Mouse (Mus musculus): ENCODE measurements around the gene Ahsa2.
"Not testable (repeated sequence)": the region's sequence is repeated elsewhere in the genome, so short reads cannot be mapped to it uniquely, and the experiment has no call there.

Gene Ahsa2

DNA sequence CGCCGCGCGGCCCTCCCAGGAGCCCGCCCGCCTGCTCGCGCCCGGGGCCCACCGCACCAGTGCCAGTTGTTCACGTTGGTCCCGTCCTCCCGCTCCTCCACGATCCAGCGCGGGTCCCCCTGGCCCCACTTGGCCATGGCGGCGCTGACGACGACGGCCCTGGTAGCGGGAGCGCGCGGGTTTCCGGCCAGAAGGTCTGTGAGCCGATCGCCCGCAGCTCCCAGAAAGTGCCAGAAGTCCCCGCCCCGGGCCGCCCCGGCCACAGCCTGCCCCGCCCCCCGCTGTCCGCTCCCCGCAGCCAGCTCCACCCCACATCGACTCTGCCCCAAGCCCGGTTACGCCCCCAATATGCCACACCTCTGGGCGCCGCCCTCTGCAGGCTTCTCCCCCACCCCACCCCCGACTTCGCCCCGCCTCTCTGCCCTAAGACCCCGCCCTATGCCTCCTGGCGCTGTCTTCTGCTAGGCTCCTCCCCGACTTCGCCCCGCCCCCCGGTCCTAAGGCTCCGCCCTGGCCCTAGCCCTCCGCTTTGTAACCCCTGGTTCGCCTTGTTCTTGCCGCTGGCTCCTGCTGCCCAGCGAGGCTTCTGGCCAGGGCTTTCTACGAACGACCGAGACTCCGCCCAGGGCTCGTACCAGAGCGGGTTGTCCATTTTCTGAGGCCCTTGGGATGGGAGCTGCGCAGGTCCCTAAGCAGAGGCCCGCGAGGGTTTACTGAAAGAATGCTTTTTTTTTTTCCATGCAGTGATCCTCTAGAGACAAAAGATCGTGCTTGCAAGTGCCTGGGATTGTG is at the start of gene Ahsa2:
Gene Ahsa2, minus strand, starts transcription at position 313 of the 792 bp plus-strand sequence.
- peak; percentile 87 for DNase-seq (ENCODE audit: low read depth, low spot score)

DNA sequence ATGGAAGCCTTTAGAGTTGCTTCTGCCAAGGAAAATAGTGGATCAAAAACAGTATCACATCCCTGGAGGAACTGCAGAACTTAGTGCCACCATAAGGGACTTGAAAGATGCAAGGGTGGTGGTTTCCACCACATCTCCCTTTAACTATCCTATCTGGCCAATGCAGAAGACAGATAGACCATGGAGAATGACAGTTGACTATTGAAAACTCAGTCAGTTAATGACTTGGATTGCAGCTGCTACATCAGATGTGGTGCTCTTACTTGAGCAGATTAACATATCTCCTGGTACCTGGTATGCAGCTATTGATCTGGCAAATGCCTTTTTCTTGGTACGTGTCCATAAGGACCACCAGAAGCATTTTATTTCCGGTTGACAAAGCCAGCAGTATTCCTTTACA is 39.6 kb upstream of the Ahsa2 start:
- no peak for DNase-seq (ENCODE audit: low read depth, low spot score)

DNA sequence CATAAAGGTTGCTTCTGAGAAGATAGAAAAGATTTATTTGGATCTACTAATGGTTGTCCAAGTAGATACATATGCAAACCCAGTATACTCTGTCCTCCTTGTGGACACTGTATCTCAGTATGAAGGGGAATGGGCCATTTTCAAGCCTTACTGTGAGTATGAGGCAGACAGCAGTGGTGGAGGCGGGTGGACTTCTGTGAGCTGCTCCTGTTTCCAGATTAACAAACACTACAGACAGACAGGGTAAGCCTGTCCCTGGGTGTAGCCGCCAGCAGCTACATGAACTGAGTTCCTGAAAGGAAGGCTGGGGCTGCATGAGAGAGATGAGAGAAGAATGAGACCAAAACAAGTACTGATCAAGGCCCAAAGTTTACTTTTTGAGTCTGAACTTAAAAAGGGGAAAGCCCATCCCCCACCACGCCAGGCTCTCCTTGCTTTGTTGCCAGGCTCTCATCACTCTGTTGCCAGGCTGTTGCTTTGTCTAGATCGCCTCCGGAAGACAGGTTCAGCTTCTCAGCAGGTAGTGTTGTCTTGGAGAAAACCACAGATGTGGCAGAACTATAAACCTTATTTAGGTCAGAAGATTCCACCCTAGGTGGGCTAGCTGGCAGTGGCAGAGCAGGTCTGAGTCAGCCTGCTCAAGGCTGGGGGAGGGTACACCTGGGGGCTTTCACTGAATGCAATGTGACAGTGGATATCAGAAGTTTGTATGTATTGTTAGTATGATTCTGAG is 22.8 kb upstream of the Ahsa2 start, which contains the start of gene 1700093K21Rik:
Gene 1700093K21Rik, minus strand, starts transcription at position 683 of the 733 bp plus-strand sequence.
- DNase-seq (ENCODE audit: low read depth, low spot score): no peak

DNA sequence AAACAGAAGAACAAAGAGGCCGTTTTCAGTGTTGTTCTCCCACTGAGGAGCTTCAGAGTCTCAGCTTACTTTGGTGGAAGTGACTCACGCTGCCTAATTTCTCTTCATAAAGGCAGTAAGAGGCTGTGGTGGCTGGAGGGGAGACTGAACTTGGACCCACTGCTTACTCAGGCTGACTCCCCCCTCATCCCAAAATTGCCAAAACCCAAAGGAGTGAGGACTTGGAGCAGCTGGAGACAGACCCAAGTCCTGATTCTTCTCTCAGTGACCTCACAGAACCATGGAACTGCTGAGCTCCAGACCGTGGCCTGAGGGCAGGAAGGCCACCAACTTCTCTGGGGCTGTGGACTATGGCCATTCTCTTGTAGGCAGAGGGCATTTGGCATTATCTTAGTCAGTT is 21.2 kb upstream of the Ahsa2 start:
- no peak for DNase-seq (ENCODE audit: low read depth, low spot score)

DNA sequence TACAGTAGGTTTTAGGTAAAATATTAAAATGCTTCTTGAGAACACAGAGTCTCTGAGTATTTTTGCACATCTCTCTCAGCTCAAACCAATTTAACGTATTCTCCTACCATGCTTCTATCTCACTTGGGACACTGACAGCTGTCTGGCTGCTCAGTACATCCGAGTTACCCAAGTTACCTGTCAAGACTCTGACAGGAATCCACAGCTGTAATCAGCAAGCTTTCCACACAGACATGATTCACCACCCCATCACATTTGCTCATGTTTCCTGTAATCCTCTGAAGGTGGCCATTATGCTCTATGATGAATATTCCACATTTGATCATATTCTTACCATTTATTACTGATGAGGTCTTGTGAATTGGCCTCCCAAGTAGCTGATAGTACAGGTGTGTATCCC is 17.5 kb upstream of the Ahsa2 start:
- no peak for DNase-seq (ENCODE audit: low read depth, low spot score)

DNA sequence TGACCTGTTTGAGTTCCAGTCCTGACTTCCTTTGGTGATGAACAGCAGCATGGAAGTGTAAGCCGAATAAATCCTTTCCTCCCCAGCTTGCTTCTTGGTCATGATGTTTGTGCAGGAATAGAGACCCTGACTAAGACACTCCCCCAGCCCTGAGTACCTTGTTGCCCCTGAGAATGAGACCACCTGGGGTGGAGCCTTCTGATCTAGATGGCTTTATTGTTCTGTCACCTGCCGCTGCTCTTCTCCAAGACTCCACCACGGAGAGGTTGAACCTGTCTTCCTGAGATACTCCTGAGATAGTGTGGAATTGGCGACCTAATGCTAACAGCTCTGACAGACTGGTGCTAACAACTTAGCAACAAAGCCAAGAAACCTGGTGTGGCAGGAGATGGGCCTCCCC is 17.0 kb upstream of the Ahsa2 start:
- not testable (repeated sequence) for DNase-seq (ENCODE audit: low read depth, low spot score)

DNA sequence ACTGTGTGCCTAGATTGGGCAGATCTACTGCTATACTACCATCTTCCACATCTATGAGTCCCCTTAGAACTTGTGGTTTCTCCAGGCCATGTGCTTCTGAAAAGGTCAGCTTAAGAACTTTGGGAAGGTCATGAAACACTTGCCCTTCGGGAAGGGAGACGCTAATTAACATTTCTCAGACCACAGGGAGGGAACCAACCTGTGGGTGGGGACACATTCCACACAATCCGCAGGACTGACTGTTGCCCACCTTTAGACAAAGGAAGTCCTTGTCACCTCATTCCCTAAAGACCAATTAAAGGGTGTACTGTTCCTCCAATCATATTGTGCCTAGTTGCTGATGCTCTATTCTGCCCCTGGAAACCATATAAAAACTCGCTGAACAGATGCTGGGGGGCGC is 7.0 kb upstream of the Ahsa2 start:
- DNase-seq (ENCODE audit: low read depth, low spot score): not testable (repeated sequence)

DNA sequence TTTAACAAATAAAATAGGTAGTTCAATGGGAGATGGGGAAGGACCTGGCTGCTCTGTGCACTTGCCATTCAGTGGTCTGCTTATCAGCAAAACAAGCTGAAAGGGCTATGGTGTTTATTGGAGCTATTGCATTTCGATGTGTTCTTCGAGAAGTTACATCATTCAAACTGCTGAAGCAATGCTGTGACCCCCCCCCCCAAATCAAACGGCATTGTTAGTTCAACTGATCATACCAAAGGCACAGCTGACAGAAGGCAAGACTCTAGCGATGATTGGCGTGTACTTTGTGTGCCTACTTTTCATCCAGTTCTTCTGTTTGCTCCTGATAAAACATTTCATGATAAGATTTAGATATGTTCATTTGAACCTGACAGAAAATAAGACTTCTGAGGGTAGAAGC is 779 bp upstream of the Ahsa2 start:
- no peak for DNase-seq (ENCODE audit: low read depth, low spot score)

DNA sequence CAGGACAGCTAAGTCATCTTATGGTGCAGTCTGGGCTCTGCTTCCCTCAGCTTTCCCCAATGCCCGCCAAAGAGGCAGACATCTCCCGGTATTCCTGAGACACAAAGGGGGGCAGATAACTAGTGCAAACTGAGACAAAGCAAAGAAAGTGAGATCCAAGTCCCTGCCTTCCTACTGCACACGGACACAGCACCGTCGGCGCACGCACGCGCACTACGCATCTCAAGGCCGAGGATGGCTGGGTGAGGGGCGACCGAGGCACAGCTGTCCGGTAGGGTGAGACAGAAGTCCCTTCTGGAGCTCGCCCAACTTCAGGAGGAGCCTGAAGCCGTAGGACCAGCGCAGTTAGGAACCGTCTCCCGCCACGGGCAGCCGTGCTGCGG is 504 bp downstream of the Ahsa2 start:
- peak; percentile 50 for DNase-seq (ENCODE audit: low read depth, low spot score)

DNA sequence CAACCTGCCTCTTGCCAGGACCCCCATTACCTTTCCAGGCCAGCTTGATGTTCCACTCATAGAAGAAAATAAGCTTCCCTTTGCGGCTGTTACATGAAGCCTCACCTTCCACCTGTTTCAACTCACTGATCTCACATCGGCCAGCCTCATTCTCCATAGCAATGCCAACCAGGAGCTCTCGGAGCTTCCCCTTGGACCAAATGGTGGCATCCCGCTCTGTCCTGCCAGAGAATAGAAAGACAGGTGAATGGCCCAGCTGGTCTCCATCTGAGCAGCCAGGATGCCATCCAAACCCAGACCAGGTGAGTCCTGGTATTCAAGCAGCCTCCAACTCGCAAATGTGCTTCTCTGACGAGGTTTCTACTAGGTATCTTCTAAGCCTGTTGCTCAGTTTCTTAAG is 1.2 kb downstream of the Ahsa2 start:
- no peak for DNase-seq (ENCODE audit: low read depth, low spot score)

DNA sequence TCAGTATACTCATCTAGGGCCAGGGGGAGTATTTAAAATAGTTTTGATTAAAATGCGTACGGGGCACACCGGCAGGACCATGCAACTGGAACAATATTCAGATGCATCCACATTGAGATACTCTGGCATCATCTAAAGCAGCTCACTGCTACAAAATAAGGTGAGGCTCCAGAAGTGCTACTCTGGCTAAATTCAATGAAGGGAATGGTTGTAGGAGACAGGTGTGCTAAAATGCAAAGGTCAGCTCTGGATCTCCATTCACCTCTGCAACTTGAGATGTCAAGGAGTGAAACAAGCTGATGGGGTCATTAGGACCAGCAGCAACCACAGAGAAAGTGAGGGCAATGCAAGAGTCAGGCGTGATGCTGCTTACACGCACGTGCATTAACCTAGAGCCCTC is 2.6 kb downstream of the Ahsa2 start:
- no peak for DNase-seq (ENCODE audit: low read depth, low spot score)

DNA sequence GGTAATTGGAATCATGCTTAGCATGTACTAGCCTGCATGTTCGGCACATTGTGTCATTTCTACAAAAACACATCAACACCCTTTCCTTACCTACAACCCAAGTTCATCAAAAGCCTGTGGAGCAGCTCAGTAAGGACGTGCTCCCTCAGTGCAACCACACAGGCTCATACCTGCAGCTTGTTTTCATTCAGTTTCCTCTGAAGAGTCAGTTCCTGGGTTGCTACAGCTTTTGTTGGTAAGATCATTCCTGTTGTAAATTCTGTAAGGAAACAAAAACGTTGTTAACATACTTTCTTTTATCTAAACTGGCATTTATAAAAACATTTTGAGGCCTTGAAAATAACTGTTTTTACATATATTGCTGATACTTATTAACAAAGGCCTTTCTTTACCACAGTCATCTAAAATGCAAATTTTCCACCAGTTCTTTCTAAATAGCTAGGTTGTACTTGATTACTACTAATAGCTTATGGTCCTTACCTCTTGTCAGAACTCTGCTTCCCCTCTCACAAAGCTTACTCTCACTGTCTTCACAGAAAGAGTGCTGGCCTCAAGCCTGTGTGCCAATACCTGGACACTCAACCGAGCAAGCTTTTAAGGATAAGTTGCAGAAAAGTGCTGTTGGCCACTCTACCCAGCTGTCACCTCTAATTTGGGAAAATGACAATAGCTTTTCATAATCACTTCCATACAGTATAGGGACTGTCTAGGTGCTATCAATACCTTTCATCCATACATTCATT is 5.6 kb downstream of the Ahsa2 start:
- no peak for DNase-seq (ENCODE audit: low read depth, low spot score)

DNA sequence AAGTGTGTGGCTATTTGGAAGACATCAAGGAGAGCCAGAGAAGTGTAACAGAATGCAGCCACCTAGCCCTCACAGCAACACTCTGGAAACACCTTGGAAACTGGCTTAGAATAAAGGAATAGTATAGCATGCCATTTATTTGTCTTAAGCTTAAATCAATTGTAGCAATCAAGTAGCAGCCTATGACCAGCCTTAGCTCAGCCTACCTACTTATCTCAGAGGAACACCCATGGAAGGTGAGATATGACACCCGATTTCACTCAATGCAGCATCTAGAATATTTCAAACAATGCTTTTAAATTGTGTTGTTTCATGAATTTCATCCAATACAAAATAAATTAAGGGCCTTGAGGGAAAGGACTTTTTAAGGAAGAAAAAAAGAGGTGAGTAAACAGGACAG is 7.9 kb downstream of the Ahsa2 start:
- DNase-seq (ENCODE audit: low read depth, low spot score): no peak

DNA sequence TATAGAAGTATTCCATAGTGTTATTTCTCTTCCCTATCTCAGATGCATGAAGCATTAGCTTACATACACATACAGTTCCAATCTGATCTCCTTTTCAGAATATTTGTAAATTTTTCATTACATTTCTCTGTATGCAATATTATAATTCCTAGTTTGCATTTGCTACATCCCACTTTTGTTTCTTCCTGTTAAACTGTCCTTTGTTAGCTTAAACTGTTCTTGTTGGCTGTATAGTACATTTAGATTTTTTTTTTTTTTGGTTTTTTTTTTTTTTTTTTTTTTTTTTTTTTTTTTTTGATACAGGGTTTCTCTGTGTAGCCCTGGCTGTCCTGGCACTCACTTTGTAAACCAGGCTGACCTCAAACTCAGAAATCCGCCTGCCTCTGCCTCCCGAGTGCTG is 32.0 kb downstream of the Ahsa2 start:
- not testable (repeated sequence) for DNase-seq (ENCODE audit: low read depth, low spot score)

Measured in brain, embryonic 18.5 days (tissue).